Mouse (Mus musculus): ENCODE data around the gene Tmem190.
"Not testable (repeated sequence)": the region's sequence is repeated elsewhere in the genome, so short reads cannot be mapped to it uniquely, and the experiment has no call there.

Gene Tmem190

GRCm38 (mm10) chr7:4776131-4776530 lies 6.6 kb upstream of the Tmem190 start:
- no peak for DNase-seq (ENCODE audit: low spot score in 2 of 2)

- DNase-seq (ENCODE audit: low spot score in 2 of 2): peak; percentile 35 to 54
Observed at GRCm38 (mm10) chr7:4776861-4777830, 5.6 kb upstream of the Tmem190 start.

- no peak for DNase-seq (ENCODE audit: low spot score in 2 of 2)
Observed at GRCm38 (mm10) chr7:4777851-4778637, 4.7 kb upstream of the Tmem190 start.

- DNase-seq (ENCODE audit: low spot score in 2 of 2): no peak
Observed at GRCm38 (mm10) chr7:4779921-4780320, 2.8 kb upstream of the Tmem190 start.

- DNase-seq (ENCODE audit: low spot score in 2 of 2): no peak
Observed at GRCm38 (mm10) chr7:4782130-4782529, 607 bp upstream of the Tmem190 start.

- DNase-seq (ENCODE audit: low spot score in 2 of 2): no peak
Observed at GRCm38 (mm10) chr7:4783667-4784268, 1.0 kb downstream of the Tmem190 start.

- peak; percentile 29 to 82 for DNase-seq (ENCODE audit: low spot score in 2 of 2)
Observed at GRCm38 (mm10) chr7:4788499-4789435, 6.0 kb downstream of the Tmem190 start.

GRCm38 (mm10) chr7:4789436-4789935 lies 6.7 kb downstream of the Tmem190 start, which contains the start of gene Tmem238:
Gene Tmem238, minus strand, starts transcription at chr7:4789656.
- peak in 1 of 2 experiments; percentile 76 for DNase-seq (ENCODE audit: low spot score in 2 of 2)

- peak; percentile 84 to 94 for DNase-seq (ENCODE audit: low spot score in 2 of 2)
Observed at GRCm38 (mm10) chr7:4792278-4793212, 9.8 kb downstream of the Tmem190 start, which contains the start of gene Rpl28. Gene Rpl28, plus strand, starts transcription at chr7:4792874.

GRCm38 (mm10) chr7:4793248-4793647 lies 10.5 kb downstream of the Tmem190 start:
- not testable (repeated sequence) for DNase-seq (ENCODE audit: low spot score in 2 of 2)

- no peak for DNase-seq (ENCODE audit: low spot score in 2 of 2)
Observed at GRCm38 (mm10) chr7:4793674-4794073, 10.9 kb downstream of the Tmem190 start.

- DNase-seq (ENCODE audit: low spot score in 2 of 2): no peak
Observed at GRCm38 (mm10) chr7:4794631-4795168, 12.0 kb downstream of the Tmem190 start.

GRCm38 (mm10) chr7:4795767-4796433 lies 13.2 kb downstream of the Tmem190 start:
- DNase-seq (ENCODE audit: low spot score in 2 of 2): no peak

GRCm38 (mm10) chr7:4802247-4802646 lies 19.5 kb downstream of the Tmem190 start:
- DNase-seq (ENCODE audit: low spot score in 2 of 2): no peak

- DNase-seq (ENCODE audit: low spot score in 2 of 2): no peak
Observed at GRCm38 (mm10) chr7:4806716-4807115, 24.0 kb downstream of the Tmem190 start.

GRCm38 (mm10) chr7:4811131-4811530 lies 28.4 kb downstream of the Tmem190 start:
- DNase-seq (ENCODE audit: low spot score in 2 of 2): not testable (repeated sequence)

GRCm38 (mm10) chr7:4811842-4812302 lies 29.1 kb downstream of the Tmem190 start:
- DNase-seq (ENCODE audit: low spot score in 2 of 2): peak; percentile 31 to 57

Measured in urinary bladder, adult 18-20 months (tissue).